Mouse (Mus musculus) macrophage (primary cell): ENCODE results near the gene Lpcat2b. TPM values are rescaled to one million over a fixed set of nuclear protein-coding genes. Genes with fewer than 3 reads are reported as not detected.

Experiments
- H3K27ac ChIP-seq: fragments of 350-480 bp; formaldehyde crosslinking; 2 replicates; pipeline ENCODE4 v1.9.0; 2021
- H3K36me3 ChIP-seq: fragments of 350-480 bp; formaldehyde crosslinking; 2 replicates; pipeline ENCODE4 v1.9.0; 2021; ENCODE audit errors: inconsistent target
- H3K4me3 ChIP-seq: fragments of 350-480 bp; formaldehyde crosslinking; 2 replicates; pipeline ENCODE4 v1.9.0; 2021; ENCODE audit errors: inconsistent target
- H3K79me2 ChIP-seq: fragments of 350-480 bp; formaldehyde crosslinking; 2 replicates; pipeline ENCODE4 v1.9.0; 2021; ENCODE audit errors: inconsistent target
- WGBS: methylation state at CpG from one replicate; pipeline ENCODE4 v1.1.7; 2026; ENCODE audit warnings: inconsistent platforms; ENCODE audit not compliant: missing documents; 5-methylcytosine and 5-hydroxymethylcytosine counted together
- polyA plus RNA-seq: library from polyadenylated mRNA; stranded (reverse); fragments of 250-400 nt; gene quantifications from 3 replicates; pipeline ENCODE4 v1.2.4, GENCODE M21; 2018; ENCODE audit warnings: inconsistent platforms

The Lpcat2b gene
- polyA plus RNA-seq, 1 experiment from 2014 or later = not detected

- Histone ChIP-seq H3K79me2 (no peaks in the 10 kb centered on the region), H3K27ac (no peak overlapping the region), H3K4me3 (no peak overlapping the region), H3K36me3 (no peaks in the 10 kb centered on the region)
- 51% methylated on average over 2 of the region's 2 CpGs for WGBS
These were observed 48.8 kb downstream of the Lpcat2b start for GRCm38 (mm10) chr5:107480194-107480593.

Other genes starting within 250 kb of the Lpcat2b start
- gene Tgfbr3, start 141.9 kb upstream of the Lpcat2b start, polyA plus RNA-seq = 0.35 to 0.73 TPM (median 0.54 TPM) in 3 replicates
- 0.49 to 0.53 TPM (median 0.52 TPM) in 3 replicates for gene Brdt, start 100.4 kb upstream of the Lpcat2b start, polyA plus RNA-seq
- gene Ephx4, start 28.8 kb upstream of the Lpcat2b start, polyA plus RNA-seq = not detected in 3 replicates
- gene Btbd8, start 6.4 kb downstream of the Lpcat2b start, polyA plus RNA-seq = 1.3 to 2.9 TPM (median 2.7 TPM) in 3 replicates
- 0.06 TPM in 1 of 3 replicates, not detected in the others for gene Gm42669, start 76.1 kb downstream of the Lpcat2b start, polyA plus RNA-seq
- gene 1700028K03Rik, start 103.2 kb downstream of the Lpcat2b start, polyA plus RNA-seq = not detected in 3 replicates
- 13.0 to 15.4 TPM (median 15.3 TPM) in 3 replicates for gene Rpap2, start 165.8 kb downstream of the Lpcat2b start, polyA plus RNA-seq
- gene Glmn, start 166.3 kb downstream of the Lpcat2b start, polyA plus RNA-seq = 7.9 to 11.8 TPM (median 9.1 TPM) in 3 replicates